Mouse (Mus musculus): Measurements from ENCODE around the gene Agap1. TPM values are rescaled to one million over a fixed set of nuclear protein-coding genes. Genes with fewer than 3 reads are reported as not detected.

Gene Agap1
- polyA plus RNA-seq, 1 experiment, result 145 TPM

- no peak for TF ChIP-seq POLR2A (IDR thresholded peaks at IDR 0.05; ENCODE audit: borderline replicate concordance, extremely low read depth, insufficient read depth, insufficient read length, poor library complexity, severe bottlenecking)
- no peak for TF ChIP-seq CTCF (IDR thresholded peaks at IDR 0.05; ENCODE audit: borderline replicate concordance, extremely low read depth, insufficient read depth, insufficient read length)
- DNase-seq (ENCODE audit: low read depth), result peak; percentile 70
Measured at GRCm38 (mm10) chr1:89707756-89708480, 253.3 kb downstream of the Agap1 start.

GRCm38 (mm10) chr1:89709824-89710223 lies 255.2 kb downstream of the Agap1 start:
- TF ChIP-seq POLR2A (IDR thresholded peaks at IDR 0.05; ENCODE audit: borderline replicate concordance, extremely low read depth, insufficient read depth, insufficient read length, poor library complexity, severe bottlenecking) (no peak), CTCF (IDR thresholded peaks at IDR 0.05; ENCODE audit: borderline replicate concordance, extremely low read depth, insufficient read depth, insufficient read length) (no peak)
- no peak for DNase-seq (ENCODE audit: low read depth)

GRCm38 (mm10) chr1:89713681-89714080 lies 259.1 kb downstream of the Agap1 start:
- TF ChIP-seq POLR2A (IDR thresholded peaks at IDR 0.05; ENCODE audit: borderline replicate concordance, extremely low read depth, insufficient read depth, insufficient read length, poor library complexity, severe bottlenecking) (no peak), CTCF (IDR thresholded peaks at IDR 0.05; ENCODE audit: borderline replicate concordance, extremely low read depth, insufficient read depth, insufficient read length) (no peak)
- no peak for DNase-seq (ENCODE audit: low read depth)

GRCm38 (mm10) chr1:89714165-89714980 lies 259.8 kb downstream of the Agap1 start:
- peak; percentile 81 for DNase-seq (ENCODE audit: low read depth)
- TF ChIP-seq CTCF (IDR thresholded peaks at IDR 0.05; ENCODE audit: borderline replicate concordance, extremely low read depth, insufficient read depth, insufficient read length) (no peak), POLR2A (IDR thresholded peaks at IDR 0.05; ENCODE audit: borderline replicate concordance, extremely low read depth, insufficient read depth, insufficient read length, poor library complexity, severe bottlenecking) (no peak)

- DNase-seq (ENCODE audit: low read depth), result no peak
- TF ChIP-seq CTCF (IDR thresholded peaks at IDR 0.05; ENCODE audit: borderline replicate concordance, extremely low read depth, insufficient read depth, insufficient read length), result no peak
- no peak for TF ChIP-seq POLR2A (IDR thresholded peaks at IDR 0.05; ENCODE audit: borderline replicate concordance, extremely low read depth, insufficient read depth, insufficient read length, poor library complexity, severe bottlenecking)
Measured at GRCm38 (mm10) chr1:89716234-89716633, 261.6 kb downstream of the Agap1 start.

GRCm38 (mm10) chr1:89717100-89717499 lies 262.5 kb downstream of the Agap1 start:
- TF ChIP-seq CTCF (IDR thresholded peaks at IDR 0.05; ENCODE audit: borderline replicate concordance, extremely low read depth, insufficient read depth, insufficient read length) (no peak), POLR2A (IDR thresholded peaks at IDR 0.05; ENCODE audit: borderline replicate concordance, extremely low read depth, insufficient read depth, insufficient read length, poor library complexity, severe bottlenecking) (no peak)
- no peak for DNase-seq (ENCODE audit: low read depth)

- no peak for DNase-seq (ENCODE audit: low read depth)
- TF ChIP-seq CTCF (IDR thresholded peaks at IDR 0.05; ENCODE audit: borderline replicate concordance, extremely low read depth, insufficient read depth, insufficient read length) (no peak), POLR2A (IDR thresholded peaks at IDR 0.05; ENCODE audit: borderline replicate concordance, extremely low read depth, insufficient read depth, insufficient read length, poor library complexity, severe bottlenecking) (no peak)
Measured at GRCm38 (mm10) chr1:89718782-89719403, 264.3 kb downstream of the Agap1 start.

- TF ChIP-seq CTCF (IDR thresholded peaks at IDR 0.05; ENCODE audit: borderline replicate concordance, extremely low read depth, insufficient read depth, insufficient read length) (no peak), POLR2A (IDR thresholded peaks at IDR 0.05; ENCODE audit: borderline replicate concordance, extremely low read depth, insufficient read depth, insufficient read length, poor library complexity, severe bottlenecking) (no peak)
- peak; percentile 36 for DNase-seq (ENCODE audit: low read depth)
Measured at GRCm38 (mm10) chr1:89724141-89724540, 269.5 kb downstream of the Agap1 start.

GRCm38 (mm10) chr1:89724555-89724954 lies 269.9 kb downstream of the Agap1 start:
- no peak for TF ChIP-seq POLR2A (IDR thresholded peaks at IDR 0.05; ENCODE audit: borderline replicate concordance, extremely low read depth, insufficient read depth, insufficient read length, poor library complexity, severe bottlenecking)
- no peak for TF ChIP-seq CTCF (IDR thresholded peaks at IDR 0.05; ENCODE audit: borderline replicate concordance, extremely low read depth, insufficient read depth, insufficient read length)
- DNase-seq (ENCODE audit: low read depth), result no peak

GRCm38 (mm10) chr1:89724957-89725356 lies 270.4 kb downstream of the Agap1 start:
- TF ChIP-seq CTCF (IDR thresholded peaks at IDR 0.05; ENCODE audit: borderline replicate concordance, extremely low read depth, insufficient read depth, insufficient read length) (no peak), POLR2A (IDR thresholded peaks at IDR 0.05; ENCODE audit: borderline replicate concordance, extremely low read depth, insufficient read depth, insufficient read length, poor library complexity, severe bottlenecking) (no peak)

GRCm38 (mm10) chr1:89728481-89728880 lies 273.9 kb downstream of the Agap1 start:
- DNase-seq (ENCODE audit: low read depth), result no peak
- TF ChIP-seq POLR2A (IDR thresholded peaks at IDR 0.05; ENCODE audit: borderline replicate concordance, extremely low read depth, insufficient read depth, insufficient read length, poor library complexity, severe bottlenecking), result no peak

More at GRCm38 (mm10) chr1:89724957-89725356, 270.4 kb downstream of the Agap1 start:
- no peak for DNase-seq (ENCODE audit: low read depth)

Measured in brain, embryonic 14.5 days (tissue).